Mouse (Mus musculus) stomach, embryonic 16.5 days (tissue): ENCODE measurements around the gene Myzap. TPM values are rescaled to one million over a fixed set of nuclear protein-coding genes. Genes with fewer than 3 reads are reported as not detected.
A peak's percentile ranks its signal among the peaks of the same experiment; 100 is the strongest.

ENCODE experiments used
- ATAC-seq: fragments of 200-750 bp; cut with Nextera tagmentation; 2 replicates; pipeline ENCODE4 v1.8.0; 2017; ENCODE audit warnings: moderate number of reproducible peaks, moderate TSS enrichment; ENCODE audit not compliant: insufficient read depth, low FRiP score
- H3K27ac ChIP-seq: fragments of 300-500 bp; sonication (generic); 2 replicates; pipeline ENCODE4 v1.5.1; 2014; ENCODE audit warnings: low read length
- H3K27me3 ChIP-seq: fragments of 300-500 bp; sonication (generic); 2 replicates; pipeline ENCODE4 v1.6.1; 2014; ENCODE audit warnings: low read length, control low read depth, mixed read lengths; ENCODE audit not compliant: control insufficient read depth, insufficient read depth
- H3K36me3 ChIP-seq: fragments of 300-500 bp; sonication (generic); 2 replicates; pipeline ENCODE4 v1.6.1; 2014; ENCODE audit warnings: low read length; ENCODE audit not compliant: control insufficient read depth, insufficient read depth
- H3K4me1 ChIP-seq: fragments of 300-500 bp; sonication (generic); 2 replicates; pipeline ENCODE4 v1.6.1; 2014; ENCODE audit warnings: low read length, control low read depth, mixed read lengths; ENCODE audit not compliant: control insufficient read depth, insufficient read depth
- H3K4me2 ChIP-seq: fragments of 300-500 bp; sonication (generic); 2 replicates; pipeline ENCODE4 v1.6.1; 2014; ENCODE audit warnings: low read depth, low read length, mixed read lengths
- H3K4me3 ChIP-seq: fragments of 300-500 bp; sonication (generic); replicated peaks from 2 replicates; pipeline ENCODE4 v1.5.1; 2014; ENCODE audit warnings: mild to moderate bottlenecking, low read length
- H3K9ac ChIP-seq: fragments of 300-500 bp; sonication (generic); 2 replicates; pipeline ENCODE4 v1.6.1; 2014; ENCODE audit warnings: low read length
- H3K9me3 ChIP-seq: fragments of 300-500 bp; sonication (generic); replicated peaks from 2 replicates; pipeline ENCODE4 v1.6.1; 2016; ENCODE audit warnings: low read length, control low read depth; ENCODE audit not compliant: control insufficient read depth
- WGBS: fragments of 180-500 bp; shearing (Covaris S2); extraction: QIAGEN DNeasy Blood & Tissue Kit; methylation state at CpG from one replicate; pipeline ENCODE4 v1.1.7; 2014; 5-methylcytosine and 5-hydroxymethylcytosine counted together
- polyA plus RNA-seq: library from polyadenylated mRNA; unstranded; fragments of >200 nt; fragmentation: Nextera tagmentation; extraction: Ambion mirVana; gene quantifications from 2 replicates; pipeline ENCODE4 v1.2.1, GENCODE M21; 2015

Myzap gene
- polyA plus RNA-seq, 1 experiment from 2014 or later = 16.4 TPM

- peak overlapping the region; percentile 7 for H3K27ac ChIP-seq
- H3K27me3 ChIP-seq = no peaks in the 10 kb centered on the region
- H3K9ac ChIP-seq = no peak overlapping the region
- H3K4me3 ChIP-seq = no peak overlapping the region
- ATAC-seq = peak; percentile 71; the same call in 1 of the 2 replicates
- H3K9me3 ChIP-seq = no peaks in the 10 kb centered on the region
- WGBS = 45% methylated on average over 5 of the region's 5 CpGs
- no peaks in the 10 kb centered on the region for H3K4me1 ChIP-seq
- H3K36me3 ChIP-seq = no peaks in the 10 kb centered on the region
- no peak overlapping the region for H3K4me2 ChIP-seq
Observed at GRCm38 (mm10) chr9:71542292-71542691, 49.9 kb downstream of the Myzap start.

GRCm38 (mm10) chr9:71540739-71541138, 51.4 kb downstream of the Myzap start:
- no peak overlapping the region for H3K4me2 ChIP-seq
- H3K9me3 ChIP-seq = no peaks in the 10 kb centered on the region
- no peaks in the 10 kb centered on the region for H3K4me1 ChIP-seq
- no peaks in the 10 kb centered on the region for H3K27me3 ChIP-seq
- H3K27ac ChIP-seq = no peak overlapping the region
- no peak overlapping the region for H3K4me3 ChIP-seq
- WGBS = 60% methylated on average over 3 of the region's 3 CpGs
- ATAC-seq = no peak
- H3K36me3 ChIP-seq = no peaks in the 10 kb centered on the region
- H3K9ac ChIP-seq = no peak overlapping the region

- Histone ChIP-seq H3K9ac (no peak overlapping the region), H3K9me3 (no peaks in the 10 kb centered on the region), H3K4me1 (no peaks in the 10 kb centered on the region), H3K36me3 (no peaks in the 10 kb centered on the region), H3K27ac (no peak overlapping the region), H3K27me3 (no peaks in the 10 kb centered on the region), H3K4me2 (no peak overlapping the region), H3K4me3 (no peak overlapping the region)
- ATAC-seq = no peak; the same call in 1 of the 2 replicates
- 66% methylated on average over 5 of the region's 5 CpGs for WGBS
Observed at GRCm38 (mm10) chr9:71535730-71536129, 56.4 kb downstream of the Myzap start.

- Histone ChIP-seq H3K27me3 (no peaks in the 10 kb centered on the region), H3K4me3 (no peak overlapping the region), H3K9me3 (no peaks in the 10 kb centered on the region), H3K4me2 (no peak overlapping the region), H3K36me3 (no peaks in the 10 kb centered on the region), H3K4me1 (no peaks in the 10 kb centered on the region), H3K9ac (no peak overlapping the region), H3K27ac (no peak overlapping the region)
- ATAC-seq = no peak
- 83% methylated on average over 2 of the region's 2 CpGs for WGBS
Observed at GRCm38 (mm10) chr9:71535036-71535435, 57.1 kb downstream of the Myzap start.

- Histone ChIP-seq H3K9me3 (no peaks in the 10 kb centered on the region), H3K27me3 (no peaks in the 10 kb centered on the region), H3K36me3 (no peaks in the 10 kb centered on the region), H3K9ac (no peak overlapping the region), H3K4me3 (no peak overlapping the region), H3K4me1 (no peaks in the 10 kb centered on the region), H3K4me2 (no peak overlapping the region), H3K27ac (no peak overlapping the region)
- no peak for ATAC-seq
- WGBS = 65% methylated on average over 2 of the region's 2 CpGs
Observed at GRCm38 (mm10) chr9:71529960-71530359, 62.2 kb downstream of the Myzap start.

- Histone ChIP-seq H3K36me3 (no peaks in the 10 kb centered on the region), H3K27ac (no peak overlapping the region), H3K9me3 (no peaks in the 10 kb centered on the region), H3K4me3 (no peak overlapping the region), H3K9ac (no peak overlapping the region), H3K4me2 (no peak overlapping the region), H3K4me1 (no peaks in the 10 kb centered on the region), H3K27me3 (no peaks in the 10 kb centered on the region)
- WGBS = 34% methylated on average over 9 of the region's 9 CpGs
- no peak for ATAC-seq
Observed at GRCm38 (mm10) chr9:71527438-71527837, 64.7 kb downstream of the Myzap start.

GRCm38 (mm10) chr9:71523901-71524300, 68.3 kb downstream of the Myzap start:
- no peak overlapping the region for H3K4me2 ChIP-seq
- no peaks in the 10 kb centered on the region for H3K27me3 ChIP-seq
- no peak overlapping the region for H3K27ac ChIP-seq
- no peak for ATAC-seq
- no peak overlapping the region for H3K4me3 ChIP-seq
- no peaks in the 10 kb centered on the region for H3K9me3 ChIP-seq
- 82% methylated on average over 4 of the region's 4 CpGs for WGBS
- H3K36me3 ChIP-seq = no peaks in the 10 kb centered on the region
- no peaks in the 10 kb centered on the region for H3K4me1 ChIP-seq
- H3K9ac ChIP-seq = no peak overlapping the region

- no peaks in the 10 kb centered on the region for H3K9me3 ChIP-seq
- WGBS = 50% methylated on average over 3 of the region's 3 CpGs
- no peak overlapping the region for H3K9ac ChIP-seq
- no peaks in the 10 kb centered on the region for H3K27me3 ChIP-seq
- no peak for ATAC-seq
- no peak overlapping the region for H3K4me2 ChIP-seq
- no peak overlapping the region for H3K4me3 ChIP-seq
- no peaks in the 10 kb centered on the region for H3K36me3 ChIP-seq
- H3K4me1 ChIP-seq = no peaks in the 10 kb centered on the region
- H3K27ac ChIP-seq = no peak overlapping the region
Observed at GRCm38 (mm10) chr9:71519836-71520235, 72.3 kb downstream of the Myzap start.

GRCm38 (mm10) chr9:71517487-71517886, 74.7 kb downstream of the Myzap start:
- no peaks in the 10 kb centered on the region for H3K27me3 ChIP-seq
- H3K36me3 ChIP-seq = no peaks in the 10 kb centered on the region
- no peak for ATAC-seq
- no peak overlapping the region for H3K4me2 ChIP-seq
- 91% methylated on average over 4 of the region's 4 CpGs for WGBS
- no peak overlapping the region for H3K4me3 ChIP-seq
- no peak overlapping the region for H3K9ac ChIP-seq
- H3K27ac ChIP-seq = no peak overlapping the region
- H3K4me1 ChIP-seq = no peaks in the 10 kb centered on the region
- no peaks in the 10 kb centered on the region for H3K9me3 ChIP-seq

GRCm38 (mm10) chr9:71515862-71516261, 76.3 kb downstream of the Myzap start:
- Histone ChIP-seq H3K27me3 (no peaks in the 10 kb centered on the region), H3K27ac (no peak overlapping the region), H3K9ac (no peak overlapping the region), H3K4me1 (no peaks in the 10 kb centered on the region), H3K4me2 (no peak overlapping the region), H3K9me3 (no peaks in the 10 kb centered on the region), H3K36me3 (no peaks in the 10 kb centered on the region), H3K4me3 (no peak overlapping the region)
- no peak for ATAC-seq
- WGBS = 92% methylated on average over 4 of the region's 4 CpGs
